Mouse (Mus musculus): Measurements from ENCODE around the gene Gm525.

Gm525 gene

DNA sequence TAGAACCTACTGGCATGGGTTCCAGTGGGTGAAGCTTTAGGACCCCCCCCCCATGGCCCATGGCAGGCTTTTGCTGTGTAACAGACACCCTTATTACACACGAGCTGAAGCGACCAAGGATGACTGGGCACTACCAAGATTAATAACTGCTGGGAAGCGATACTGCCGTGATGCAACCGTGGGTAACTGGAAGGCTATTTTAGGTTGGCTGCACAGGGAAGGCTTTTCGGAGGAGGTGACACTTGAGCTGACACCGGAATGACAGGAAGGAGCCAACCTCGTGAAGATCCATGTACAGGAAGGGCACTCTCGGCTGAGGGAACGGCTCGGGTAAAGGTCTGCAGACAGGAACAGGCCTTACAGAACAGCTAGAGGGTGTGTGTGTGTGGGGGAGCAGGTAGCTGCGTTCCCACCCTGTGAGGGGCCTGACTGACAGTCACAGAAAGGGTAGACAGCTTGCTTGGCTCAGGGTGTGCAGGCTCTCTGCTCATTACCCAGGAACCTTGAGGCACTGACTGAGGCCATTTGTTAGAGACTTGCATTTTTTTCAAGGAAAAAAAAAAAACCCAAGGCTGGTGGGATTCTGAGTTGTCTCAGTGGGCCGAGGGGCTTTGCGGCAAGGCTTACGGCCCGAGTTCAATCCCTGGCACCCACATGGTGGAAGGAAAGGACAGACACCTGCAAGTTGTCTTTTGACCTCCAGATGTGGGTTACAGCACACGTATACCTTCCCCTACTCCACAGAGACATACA, 24.6 kb downstream of the Gm525 start:
- peak; percentile 18 for DNase-seq

DNA sequence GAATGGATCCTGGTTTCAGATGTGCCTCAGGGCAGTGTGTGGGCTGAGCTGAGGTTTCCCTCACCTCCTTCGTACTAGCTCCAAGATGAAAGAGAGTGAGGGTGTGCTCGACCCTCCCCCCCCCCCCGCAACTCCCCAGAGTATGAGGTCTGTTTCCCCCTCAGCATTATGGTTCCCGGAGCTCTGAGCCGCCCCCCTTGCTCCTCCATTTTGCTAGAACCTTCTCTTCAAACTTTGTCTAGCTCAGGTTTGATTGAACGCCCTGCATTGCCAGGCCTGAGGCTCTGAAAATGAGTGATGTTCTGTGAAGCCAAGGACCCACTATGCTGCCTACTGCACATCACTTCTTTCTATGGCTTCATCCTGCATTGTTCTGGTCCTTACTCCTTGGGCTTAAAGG, 25.3 kb downstream of the Gm525 start:
- no peak for DNase-seq

- peak; percentile 72 for DNase-seq
These were observed 26.8 kb downstream of the Gm525 start for GRCm38 (mm10) chr11:89100403-89100802.

DNA sequence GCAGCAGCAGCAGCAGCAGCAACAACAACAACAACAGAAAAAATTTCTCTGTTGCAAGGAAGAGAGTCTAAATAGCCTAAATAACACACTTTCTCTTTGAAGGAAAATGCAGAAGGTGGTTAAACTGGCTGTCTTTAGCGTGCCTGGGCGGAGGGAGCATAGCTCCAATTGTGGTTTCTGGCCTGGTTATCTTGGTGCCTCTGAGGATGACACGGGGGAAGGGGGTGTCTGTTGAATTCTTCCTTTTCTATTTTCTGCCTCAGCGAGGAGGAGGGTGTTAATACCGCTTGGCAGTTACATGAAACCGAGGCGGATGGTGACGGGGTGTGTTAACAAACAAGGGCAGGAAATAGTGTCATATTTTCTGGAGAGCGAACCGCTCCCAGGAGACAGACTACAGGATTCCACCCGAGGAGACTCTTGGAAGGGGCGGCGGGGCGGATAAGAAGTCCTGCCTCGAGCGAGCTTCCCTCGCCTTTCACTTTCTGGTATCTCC, 27.2 kb downstream of the Gm525 start:
- DNase-seq = peak; percentile 25

- DNase-seq = no peak
These were observed 29.5 kb downstream of the Gm525 start for GRCm38 (mm10) chr11:89103166-89103565.

DNA sequence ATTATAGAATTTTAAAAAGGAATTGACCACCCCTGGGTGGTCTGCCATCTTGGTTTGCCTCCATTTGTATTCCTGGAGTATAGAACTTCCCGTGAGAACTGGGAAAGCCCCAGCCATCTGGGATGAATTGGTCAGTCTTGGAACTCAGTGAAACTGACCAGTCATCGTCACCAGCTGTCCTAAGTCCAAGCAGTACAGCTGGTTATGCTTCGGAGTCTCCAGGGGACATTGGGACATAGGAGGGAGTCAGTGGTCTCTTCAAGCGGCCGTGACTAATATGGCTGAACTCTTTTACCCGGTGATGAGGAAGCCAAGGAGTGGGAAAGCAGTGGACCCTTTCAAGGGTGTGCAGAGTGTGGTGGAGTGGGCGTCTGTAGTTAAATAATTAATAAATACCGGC, 31.6 kb downstream of the Gm525 start:
- no peak for DNase-seq

DNA sequence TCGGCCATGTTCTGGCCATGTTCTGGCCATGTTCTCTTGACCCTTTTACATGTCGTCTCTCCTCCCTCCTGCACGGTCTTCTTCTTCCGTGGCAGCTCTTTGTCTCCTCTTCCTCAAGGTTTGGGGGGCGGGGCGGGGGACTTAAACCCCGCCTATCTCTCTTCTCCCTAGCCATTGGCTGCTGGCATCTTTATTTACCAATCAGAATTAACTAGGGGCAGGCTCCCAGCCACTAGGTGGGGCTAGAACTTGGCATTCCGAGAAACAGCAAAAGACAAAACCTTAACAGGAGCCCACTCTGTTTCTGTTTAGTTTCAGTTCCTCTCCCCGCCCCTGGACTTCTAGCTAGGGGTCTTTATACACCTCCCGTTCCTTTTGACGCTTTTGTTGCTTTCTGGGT, 32.2 kb downstream of the Gm525 start:
- DNase-seq = no peak

- no peak for DNase-seq
These were observed 33.7 kb downstream of the Gm525 start for GRCm38 (mm10) chr11:89107180-89107807.

- DNase-seq = no peak
These were observed 50.8 kb downstream of the Gm525 start for GRCm38 (mm10) chr11:89124411-89124810.

- no peak for DNase-seq
These were observed 57.2 kb downstream of the Gm525 start for GRCm38 (mm10) chr11:89130856-89131255.

GRCm38 (mm10) chr11:89132406-89132805, 58.8 kb downstream of the Gm525 start:
- no peak for DNase-seq

DNA sequence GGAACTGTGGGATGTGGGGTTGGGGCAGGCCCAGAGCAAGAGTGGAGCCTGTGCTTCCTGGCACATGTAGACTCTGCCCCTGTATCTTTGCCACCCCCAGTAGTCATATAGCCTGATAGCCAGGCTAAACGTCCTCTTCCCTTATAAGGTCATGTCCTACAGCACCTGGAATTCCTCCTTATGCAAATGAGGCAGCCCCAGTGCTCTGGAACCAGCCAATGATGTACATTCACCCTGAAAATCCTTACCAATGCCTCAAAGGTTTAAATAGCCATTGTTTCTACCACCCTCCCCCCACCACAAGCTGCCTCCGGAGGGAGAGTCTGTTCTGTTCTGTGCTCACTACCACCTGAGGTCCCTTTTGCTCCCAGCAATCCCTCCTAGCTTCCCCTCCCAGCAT, 60.6 kb downstream of the Gm525 start:
- no peak for DNase-seq

DNA sequence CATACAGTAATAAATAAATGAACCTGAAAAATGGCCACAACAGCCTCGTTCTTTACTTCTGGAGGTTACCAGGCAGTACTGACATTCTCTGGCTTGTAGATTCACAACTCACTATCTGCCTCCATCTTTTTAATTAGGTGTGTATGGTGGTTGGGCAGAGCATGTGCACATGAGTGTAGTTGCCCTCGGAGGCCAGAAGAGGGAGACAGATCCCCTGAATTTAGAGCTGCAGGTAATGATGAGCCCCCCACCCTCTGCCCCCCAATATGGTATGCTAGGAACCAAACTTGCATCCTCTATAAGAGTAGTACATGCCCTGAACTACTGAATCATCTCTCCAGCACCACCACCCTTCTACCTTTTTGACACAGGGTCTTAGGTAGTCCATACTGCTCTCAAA, 64.3 kb downstream of the Gm525 start:
- no peak for DNase-seq

Measured in layer of hippocampus, adult 9-11 months (tissue).